Mouse (Mus musculus): ENCODE measurements at regions not wholly inside any gene's neighbourhood (a gene's known extent, or its start where the extent isn't known, plus 50 kb on each side); places are given as distances from the start of the nearest gene placed in this dataset.

DNA sequence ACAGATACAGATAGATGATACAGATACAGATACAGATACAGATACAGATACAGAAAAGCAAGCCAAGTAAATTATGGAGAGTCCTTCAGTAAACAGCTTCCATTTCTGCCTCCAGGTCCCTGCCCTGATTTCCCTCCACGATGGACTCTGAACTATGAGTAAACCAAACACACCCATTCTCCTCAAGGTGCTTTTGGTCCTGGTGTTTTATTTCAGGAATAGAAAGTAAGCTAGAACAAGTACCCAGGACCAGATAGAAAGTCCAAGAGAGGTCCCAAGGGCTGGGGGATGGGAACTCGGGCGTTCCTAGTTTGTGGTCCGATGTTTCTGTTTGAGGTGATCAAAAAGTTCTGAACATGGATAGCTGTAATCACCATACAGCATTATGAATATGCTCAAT is 69.5 kb upstream of the Gm9887 start:
- TF ChIP-seq CTCF (IDR thresholded peaks at IDR 0.05; ENCODE audit: low read depth): no peak
- TF ChIP-seq EP300 (optimal IDR thresholded peaks at IDR 0.05): no peak
